Mouse (Mus musculus) adrenal gland, postnatal 4 days (tissue): ENCODE data around the gene Vsir. TPM values are rescaled to one million over a fixed set of nuclear protein-coding genes. Genes with fewer than 3 reads are reported as not detected.

Experiments
- DNase-seq, 2 experiments: peaks; one replicate each; pipeline ENCODE4 v3.0.0; 2021 to 2022; ENCODE audit warnings: low spot score in 2 of 2, mixed read lengths in 2 of 2
- long read RNA-seq, 2 experiments: library from polyadenylated mRNA; stranded (forward); transcript quantifications; one replicate each; pipeline ENCODE4 v2.0.0; 2021
- total RNA-seq, 2 experiments: library from RNA; stranded (reverse); gene quantifications; 2 replicates each; pipeline ENCODE4 v1.2.3; 2021

Gene Vsir
- total RNA-seq = 10 to 100 TPM; 15.7 to 16.5 TPM
- long read RNA-seq, experiment 1, full-length matches to known transcripts = 5 of 12 reads
- long read RNA-seq, experiment 1, partial matches to known transcripts = 1 of 12 reads
- long read RNA-seq, experiment 1, other reads (novel, unspliced or antisense) = 6 of 12 reads
- long read RNA-seq, experiment 2, full-length matches to known transcripts = 3 of 13 reads
- long read RNA-seq, experiment 2, partial matches to known transcripts = 4 of 13 reads
- long read RNA-seq, experiment 2, other reads (novel, unspliced or antisense) = 6 of 13 reads

GRCm38 (mm10) chr10:60346701-60347405 lies at the start of gene Vsir:
TSS of gene Vsir (plus strand) at chr10:60346851.
- DNase-seq = peak; percentile 57 to 68

- no peak for DNase-seq
Measured at GRCm38 (mm10) chr10:60299636-60300035, 47.0 kb upstream of the Vsir start.

GRCm38 (mm10) chr10:60303419-60303818 lies 43.2 kb upstream of the Vsir start:
- DNase-seq = no peak

- DNase-seq = peak in 1 of 2 experiments; percentile 51
Measured at GRCm38 (mm10) chr10:60304854-60305628, 41.6 kb upstream of the Vsir start.

GRCm38 (mm10) chr10:60310629-60311028 lies 36.0 kb upstream of the Vsir start:
- DNase-seq = no peak

GRCm38 (mm10) chr10:60313606-60314005 lies 33.0 kb upstream of the Vsir start:
- DNase-seq = no peak

- no peak for DNase-seq
Measured at GRCm38 (mm10) chr10:60316166-60316565, 30.5 kb upstream of the Vsir start.

- no peak for DNase-seq
Measured at GRCm38 (mm10) chr10:60328963-60329650, 17.5 kb upstream of the Vsir start.

GRCm38 (mm10) chr10:60334583-60334982 lies 12.1 kb upstream of the Vsir start:
- no peak for DNase-seq

GRCm38 (mm10) chr10:60335021-60335420 lies 11.6 kb upstream of the Vsir start:
- no peak for DNase-seq

GRCm38 (mm10) chr10:60341528-60341927 lies 5.1 kb upstream of the Vsir start:
- DNase-seq = no peak

GRCm38 (mm10) chr10:60344111-60344510 lies 2.5 kb upstream of the Vsir start:
- DNase-seq = no peak

GRCm38 (mm10) chr10:60346056-60346455 lies 595 bp upstream of the Vsir start:
- DNase-seq = no peak

GRCm38 (mm10) chr10:60347768-60348610 lies 1.3 kb downstream of the Vsir start:
- DNase-seq = no peak

- DNase-seq = no peak
Measured at GRCm38 (mm10) chr10:60349056-60349455, 2.4 kb downstream of the Vsir start.

- no peak for DNase-seq
Measured at GRCm38 (mm10) chr10:60349644-60350043, 3.0 kb downstream of the Vsir start.

GRCm38 (mm10) chr10:60350077-60350804 lies 3.6 kb downstream of the Vsir start:
- no peak for DNase-seq

GRCm38 (mm10) chr10:60350805-60351167 lies 4.1 kb downstream of the Vsir start:
- DNase-seq = peak; percentile 82 to 84

- no peak for DNase-seq
Measured at GRCm38 (mm10) chr10:60351248-60351647, 4.6 kb downstream of the Vsir start.
